Mouse (Mus musculus) frontal cortex, postnatal 10 days (tissue): ENCODE measurements around the gene Myh14.
A peak's percentile ranks its signal among the peaks of the same experiment; 100 is the strongest.

Experiments
- DNase-seq, 2 experiments: peaks; one replicate each; pipeline ENCODE4 v3.0.0; 2022; ENCODE audit warnings: low spot score in 2 of 2, mixed read lengths in 1 of 2

Myh14 gene

DNA sequence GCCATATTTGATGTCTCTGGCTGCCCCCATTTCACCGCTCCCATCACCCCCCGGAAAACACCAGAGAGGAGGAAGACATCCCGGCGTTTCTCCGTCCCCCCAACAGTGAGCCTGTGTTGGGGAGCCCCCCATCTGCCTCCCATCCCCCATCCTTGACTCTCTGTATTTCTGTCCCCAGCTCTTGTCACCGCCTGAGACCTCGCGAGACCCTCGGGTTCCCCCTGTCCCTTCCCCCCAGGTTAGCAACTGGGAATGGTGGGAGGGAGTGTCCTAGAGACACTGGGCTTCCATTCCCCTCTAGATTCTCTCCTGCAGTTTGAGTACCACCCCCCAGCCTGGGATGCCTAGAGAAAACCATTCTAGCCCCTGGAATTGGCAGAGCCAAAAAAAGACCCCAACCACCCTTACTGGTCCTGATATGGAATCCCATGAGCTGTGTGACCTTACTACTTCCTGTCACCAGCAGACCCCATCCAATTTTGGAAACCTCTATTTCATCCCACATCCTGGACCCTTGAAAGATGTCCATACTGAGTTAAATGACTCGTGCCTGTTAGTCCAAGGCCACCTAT, 69.9 kb downstream of the Myh14 start:
- DNase-seq, result no peak

DNA sequence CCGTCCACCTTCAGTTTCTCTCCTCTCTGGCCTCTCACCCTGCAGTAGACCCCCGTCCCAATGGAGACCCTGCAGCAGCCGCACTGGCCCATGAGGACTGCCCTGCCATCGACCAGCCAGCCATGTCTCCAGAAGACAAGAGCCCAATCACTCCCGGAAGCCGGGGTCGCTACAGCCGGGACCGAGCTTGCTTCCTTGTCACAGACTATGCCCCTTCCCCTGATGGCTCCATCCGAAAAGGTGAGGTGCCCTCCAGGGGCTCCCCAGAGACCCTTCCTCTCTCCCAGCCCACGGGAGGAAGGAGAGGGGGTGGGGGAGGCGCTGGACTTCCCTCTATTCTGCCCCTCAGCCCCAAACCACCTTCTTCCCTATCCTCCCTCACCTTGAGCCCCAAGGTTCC, 72.3 kb downstream of the Myh14 start:
- DNase-seq, result no peak

DNA sequence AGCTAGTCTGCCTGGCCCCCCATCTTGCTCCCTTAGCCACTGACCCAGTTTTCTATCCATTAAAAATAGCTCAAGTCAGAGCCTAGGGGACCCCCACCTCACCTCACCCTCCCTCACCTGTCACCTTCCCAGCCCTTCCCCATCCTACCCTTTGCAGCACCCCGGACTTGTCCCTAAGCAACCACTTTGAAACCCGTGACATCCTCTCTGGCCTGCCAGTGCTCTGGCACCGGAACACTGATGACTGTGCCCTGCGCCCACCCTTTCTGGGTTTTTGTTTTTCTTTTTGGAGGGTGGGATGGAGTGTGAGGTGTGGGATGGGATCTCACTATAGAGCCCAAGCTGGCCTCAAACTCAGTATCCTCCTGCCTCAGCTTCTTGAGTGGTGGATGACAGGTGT, 73.0 kb downstream of the Myh14 start:
- DNase-seq, result no peak

DNA sequence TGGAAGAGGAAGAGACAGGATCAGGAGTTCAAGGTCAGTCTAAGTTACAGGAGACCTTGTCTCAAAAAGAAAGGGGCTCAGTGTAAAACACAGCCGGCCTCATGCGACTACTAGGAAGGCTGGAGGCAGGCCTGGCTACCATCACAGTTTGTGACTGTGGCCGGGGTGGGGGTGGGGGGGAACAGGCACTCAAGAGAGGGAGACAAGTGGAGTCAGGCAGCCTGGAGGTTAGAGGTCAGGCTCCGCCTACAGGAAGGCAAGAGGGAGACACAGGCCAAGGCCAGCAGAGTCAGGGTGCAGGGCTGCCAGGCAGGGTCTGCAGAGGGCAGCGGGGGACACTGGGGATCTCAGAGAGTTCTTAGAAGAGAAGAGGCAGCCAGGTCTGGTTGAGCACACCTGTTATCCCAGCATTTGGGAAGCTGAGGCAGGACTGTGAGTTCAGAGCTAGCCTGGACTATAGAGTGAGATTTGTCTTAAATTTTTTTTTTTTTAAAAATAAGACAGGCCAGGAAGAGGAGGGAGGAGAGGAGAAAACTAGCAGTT, 73.6 kb downstream of the Myh14 start:
- no peak for DNase-seq

DNA sequence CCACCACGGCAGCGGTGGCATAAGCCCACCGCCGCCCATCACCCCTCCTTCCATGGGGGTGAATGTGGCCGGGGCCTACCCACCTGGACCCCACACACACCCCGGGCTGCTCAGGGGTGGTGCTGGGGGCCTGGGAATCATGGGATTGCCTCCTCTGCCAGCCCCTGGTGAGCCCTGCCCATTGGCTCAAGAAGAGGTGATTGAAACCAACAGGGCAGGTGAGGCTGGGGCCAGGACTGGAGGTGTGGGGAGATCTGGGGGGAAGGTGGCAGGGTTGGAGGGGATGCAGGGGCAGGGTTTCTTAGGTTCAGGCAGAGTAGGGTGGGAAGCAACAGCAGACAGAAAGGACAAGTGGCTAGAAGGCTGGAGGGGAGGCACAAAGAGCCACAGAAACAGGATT, 74.6 kb downstream of the Myh14 start:
- no peak for DNase-seq

DNA sequence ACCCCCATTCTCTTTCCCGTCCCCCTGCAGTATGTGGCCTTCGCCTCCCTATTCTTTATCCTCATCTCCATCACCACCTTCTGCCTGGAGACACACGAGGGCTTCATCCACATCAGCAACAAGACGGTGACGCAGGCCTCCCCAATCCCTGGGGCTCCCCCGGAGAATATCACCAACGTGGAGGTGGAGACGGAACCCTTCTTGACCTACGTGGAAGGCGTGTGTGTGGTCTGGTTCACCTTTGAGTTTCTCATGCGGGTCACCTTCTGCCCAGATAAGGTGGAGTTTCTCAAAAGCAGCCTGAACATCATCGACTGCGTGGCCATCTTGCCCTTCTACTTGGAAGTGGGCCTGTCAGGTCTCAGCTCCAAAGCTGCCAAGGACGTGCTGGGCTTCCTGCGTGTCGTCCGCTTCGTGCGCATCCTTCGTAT, 75.5 kb downstream of the Myh14 start:
- no peak for DNase-seq

DNA sequence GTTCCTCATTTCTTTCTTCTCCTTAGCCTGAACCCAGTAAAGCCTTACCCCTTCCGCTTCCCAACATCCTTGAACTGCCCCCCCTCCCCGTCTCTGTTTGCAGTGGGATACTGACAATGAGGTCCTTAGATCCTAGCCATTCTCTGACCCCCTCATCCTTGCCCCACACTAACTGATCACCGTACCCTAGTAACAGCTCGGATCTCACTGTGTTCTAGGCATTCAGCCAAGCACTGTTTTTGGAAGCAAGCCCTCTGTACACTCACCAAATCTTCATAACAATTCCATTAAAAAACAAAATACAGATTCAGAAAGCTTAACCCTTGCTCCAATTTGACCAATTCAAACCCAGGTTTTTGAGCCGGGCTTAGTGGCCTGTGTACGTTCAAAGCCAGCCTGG, 76.4 kb downstream of the Myh14 start:
- DNase-seq, result no peak

DNA sequence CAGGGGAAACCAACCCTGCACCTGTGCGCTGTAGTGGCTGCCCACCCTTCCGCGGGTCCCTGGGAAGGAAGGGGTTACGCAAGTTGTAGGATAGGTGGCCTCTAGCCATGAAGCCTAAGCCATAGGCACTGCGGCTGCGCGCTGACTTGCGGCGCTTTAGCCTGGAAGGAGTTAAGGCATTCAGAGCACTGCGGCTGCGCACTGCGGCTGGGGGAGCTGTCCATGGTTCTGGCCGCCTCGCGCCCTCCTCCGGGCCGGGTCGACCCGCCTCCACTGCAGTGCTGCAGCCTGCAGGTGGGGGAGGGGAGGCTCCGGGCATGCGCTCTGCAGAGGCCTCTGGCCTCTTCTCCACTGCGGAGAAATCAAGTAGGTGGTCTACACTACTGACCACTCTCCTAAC, 76.9 kb downstream of the Myh14 start:
- peak; percentile 83 to 89 for DNase-seq

DNA sequence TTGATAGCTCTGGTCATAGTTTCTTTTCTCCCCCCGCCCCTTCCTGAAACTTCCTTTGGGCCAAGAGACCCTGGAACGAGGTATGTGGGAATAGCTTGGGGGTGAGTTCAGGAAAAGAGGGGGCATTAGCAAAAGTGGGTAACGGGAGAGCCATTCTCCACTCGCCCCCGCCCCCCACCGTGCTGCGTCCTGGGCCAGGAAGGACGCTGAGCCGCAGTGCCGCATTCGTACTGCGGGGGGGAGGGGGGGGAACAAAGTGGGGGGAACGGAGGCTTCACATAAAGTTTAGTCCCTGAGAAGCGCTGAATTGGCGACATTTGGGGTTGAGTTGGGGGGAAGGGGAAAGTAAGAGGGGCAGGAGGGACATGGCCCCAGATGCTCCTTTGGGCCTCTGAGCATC, 77.6 kb downstream of the Myh14 start:
- no peak for DNase-seq

DNA sequence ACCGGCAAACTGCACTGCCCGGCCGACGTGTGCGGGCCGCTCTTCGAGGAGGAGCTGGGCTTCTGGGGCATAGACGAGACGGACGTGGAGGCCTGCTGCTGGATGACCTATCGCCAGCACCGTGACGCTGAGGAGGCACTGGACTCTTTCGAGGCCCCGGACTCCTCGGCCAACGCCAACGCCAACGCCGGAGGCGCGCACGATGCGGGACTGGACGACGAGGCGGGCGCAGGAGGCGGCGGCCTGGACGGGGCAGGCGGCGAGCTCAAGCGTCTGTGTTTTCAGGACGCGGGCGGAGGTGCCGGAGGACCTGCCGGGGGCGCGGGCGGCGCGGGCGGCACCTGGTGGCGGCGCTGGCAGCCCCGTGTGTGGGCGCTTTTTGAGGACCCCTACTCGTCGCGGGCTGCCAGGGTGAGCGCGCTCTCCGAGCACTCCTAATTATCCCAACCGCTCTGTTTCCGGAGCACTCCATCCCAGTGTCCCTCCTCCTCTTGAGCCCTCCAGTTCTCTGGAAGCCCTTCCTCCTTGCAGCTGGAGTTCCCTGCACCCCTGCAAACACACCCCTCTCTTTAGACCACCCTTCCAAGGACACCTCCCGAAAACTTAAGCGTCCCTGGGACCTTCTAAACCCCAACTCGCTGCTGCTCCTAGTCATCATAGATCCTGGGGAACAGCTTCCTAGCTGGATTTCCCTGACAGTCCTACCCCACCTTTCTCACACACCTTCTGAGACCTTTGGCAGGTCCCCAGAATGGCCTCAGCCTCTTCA, 79.1 kb downstream of the Myh14 start:
- peak in 1 of 2 experiments; percentile 48 for DNase-seq

DNA sequence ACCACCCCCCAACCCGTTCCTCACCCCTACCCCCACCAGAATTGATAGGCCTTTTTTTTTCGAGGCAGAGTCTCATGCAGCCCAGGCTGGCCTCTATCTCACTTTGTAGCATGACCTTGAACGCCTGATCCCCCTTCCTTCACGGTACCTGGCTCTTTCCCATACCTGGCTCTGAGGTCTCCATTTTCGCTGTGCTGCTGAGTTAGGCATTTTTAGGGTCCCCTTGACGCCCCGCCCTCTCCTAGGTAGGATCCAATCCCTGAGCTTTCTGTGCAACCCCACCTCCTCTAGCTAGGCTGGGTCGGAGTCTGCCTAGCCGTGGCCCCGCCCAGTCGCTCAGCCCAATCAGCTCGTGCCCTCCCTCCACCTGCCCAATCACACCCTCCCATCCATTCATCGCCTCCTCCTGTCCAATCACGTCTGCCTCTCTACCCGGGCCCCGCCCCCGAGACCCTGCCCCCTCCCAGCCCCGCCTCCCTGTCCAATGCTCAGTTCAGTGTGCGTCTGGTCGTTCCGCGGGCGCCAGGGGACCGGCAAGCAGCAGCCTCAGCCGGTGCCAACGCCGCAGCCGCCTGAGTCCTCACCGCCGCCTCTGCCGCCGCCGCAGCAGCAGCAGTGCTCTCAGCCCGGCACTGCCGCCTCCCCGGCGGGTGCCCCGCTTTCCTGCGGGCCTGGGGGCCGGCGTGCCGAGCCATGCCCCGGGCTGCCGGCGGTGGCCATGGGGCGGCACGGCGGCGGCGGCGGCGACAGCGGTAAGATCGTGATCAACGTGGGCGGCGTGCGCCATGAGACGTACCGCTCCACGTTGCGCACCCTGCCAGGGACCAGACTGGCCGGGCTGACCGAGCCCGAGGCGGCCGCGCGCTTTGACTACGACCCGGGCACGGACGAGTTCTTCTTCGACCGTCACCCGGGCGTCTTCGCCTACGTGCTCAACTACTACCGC, 80.0 kb downstream of the Myh14 start, which contains the start of gene Kcnc3:
Kcnc3 (plus strand) TSS at position 263 of the 946 bp plus-strand sequence.
- peak; percentile 93 to 95 for DNase-seq

DNA sequence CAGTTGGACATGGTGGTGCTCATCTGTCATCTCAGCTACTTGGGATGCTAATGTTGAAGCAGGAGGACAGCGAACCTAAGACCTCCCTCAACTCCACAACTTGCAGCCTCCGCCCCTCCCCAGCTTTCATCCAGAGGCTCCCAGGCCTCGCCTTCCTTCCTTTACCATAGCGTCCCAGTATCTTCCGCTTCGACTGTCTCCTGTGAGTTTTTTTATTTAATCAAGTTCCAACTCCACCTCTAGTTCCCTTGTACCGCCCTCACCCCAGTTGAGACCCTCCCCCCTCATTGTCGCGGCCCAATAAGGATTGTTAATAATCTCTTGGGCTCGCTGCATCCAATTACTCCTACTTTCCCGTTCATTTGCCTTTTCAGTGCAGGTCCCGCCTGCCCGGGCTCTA, 80.7 kb downstream of the Myh14 start:
- no peak for DNase-seq

DNA sequence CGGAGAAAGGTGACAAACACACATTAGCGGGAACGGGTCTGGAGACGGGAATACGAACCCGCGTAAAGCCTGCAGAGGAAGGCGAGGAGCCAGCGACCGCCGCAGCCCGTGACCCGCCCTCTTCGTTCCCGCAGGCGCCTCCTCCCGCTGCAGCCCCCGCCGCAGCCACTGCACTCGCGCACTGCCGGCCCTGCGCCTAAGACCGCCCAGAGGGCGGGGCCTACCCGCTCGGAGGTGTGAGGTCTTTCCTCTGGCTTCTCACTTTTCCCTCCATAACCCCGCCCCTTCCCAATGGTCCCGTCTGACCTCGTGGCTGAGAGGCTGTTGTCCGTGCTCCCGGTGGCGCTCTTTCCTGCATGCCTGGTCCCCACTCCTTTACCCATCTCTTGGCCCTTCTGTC, 81.5 kb downstream of the Myh14 start:
- peak in 1 of 2 experiments; percentile 73 for DNase-seq

DNA sequence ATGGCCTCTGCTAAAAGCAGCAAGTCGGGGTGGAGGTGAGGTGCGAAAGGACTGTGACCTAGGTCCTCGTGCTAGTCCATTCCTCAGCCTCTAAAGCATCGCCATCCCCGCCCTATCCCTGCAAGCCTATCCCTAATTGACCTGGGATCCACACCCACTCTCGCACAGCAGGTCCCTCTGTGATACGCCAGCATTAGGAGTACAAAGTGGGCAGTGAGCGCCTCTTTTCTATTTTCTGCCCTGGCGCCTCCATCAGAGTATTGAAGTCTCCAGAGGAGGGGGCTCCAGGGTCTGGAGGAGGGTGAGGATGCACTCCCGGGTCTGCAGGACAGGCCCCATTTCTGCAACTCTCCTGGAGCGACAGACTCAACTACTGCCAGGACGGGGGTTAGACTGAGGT, 82.3 kb downstream of the Myh14 start:
- DNase-seq, result no peak

DNA sequence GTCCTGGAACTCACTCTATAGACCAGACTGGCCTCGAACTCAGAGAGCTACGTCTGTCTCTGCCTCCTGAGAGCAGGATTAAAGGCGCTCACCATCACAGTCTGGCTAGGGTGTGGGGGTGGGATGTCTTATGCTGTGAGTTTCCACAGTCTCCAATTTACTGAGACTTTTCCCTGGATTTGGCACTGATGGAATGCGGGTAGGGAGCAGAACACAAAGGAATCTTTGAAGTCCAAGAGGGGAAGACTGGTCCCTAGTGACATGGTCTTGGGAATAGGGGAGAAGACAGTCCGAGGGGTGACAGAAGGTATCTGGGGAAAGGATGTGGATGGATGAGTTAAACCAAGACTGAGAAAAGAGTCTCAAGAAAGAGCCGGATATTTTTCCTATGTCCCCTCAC, 83.0 kb downstream of the Myh14 start:
- DNase-seq, result no peak

DNA sequence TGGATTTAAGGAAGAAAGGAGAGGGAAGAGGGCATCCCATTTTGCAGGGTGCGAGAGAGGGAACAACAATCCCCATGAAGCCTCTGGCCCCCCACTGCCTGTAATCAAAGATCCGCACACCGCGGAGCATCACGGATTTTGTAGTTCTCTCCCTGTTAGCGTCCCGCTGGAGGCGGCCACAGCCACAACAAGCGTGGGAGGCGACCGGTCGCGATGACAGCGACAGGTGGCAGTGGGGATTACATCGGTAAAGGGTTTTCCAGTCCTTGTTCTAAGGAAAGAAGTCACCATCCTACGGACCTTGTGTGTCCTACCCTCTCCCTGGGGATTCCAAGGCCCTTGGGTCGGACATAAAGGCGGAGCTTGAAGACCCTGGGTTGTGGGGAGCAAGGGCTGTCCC, 83.7 kb downstream of the Myh14 start:
- DNase-seq, result peak in 1 of 2 experiments; percentile 80

DNA sequence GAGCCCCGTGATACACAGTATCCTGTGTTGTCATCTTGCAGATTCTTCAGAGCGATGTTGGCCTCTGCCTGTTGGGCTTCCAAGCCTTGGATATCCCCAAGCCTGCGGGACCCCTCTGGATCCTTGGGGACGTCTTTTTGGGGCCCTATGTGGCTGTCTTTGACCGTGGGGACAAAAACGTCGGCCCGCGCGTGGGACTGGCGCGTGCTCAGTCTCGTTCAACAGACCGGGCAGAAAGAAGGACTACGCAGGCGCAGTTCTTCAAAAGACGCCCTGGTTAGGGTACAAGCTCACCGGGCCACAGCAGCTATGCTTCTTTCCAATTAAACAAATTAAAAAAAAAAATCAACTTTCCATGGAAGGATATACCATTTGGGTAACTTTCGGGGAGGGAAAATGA, 84.1 kb downstream of the Myh14 start:
- peak in 1 of 2 experiments; percentile 67 for DNase-seq

DNA sequence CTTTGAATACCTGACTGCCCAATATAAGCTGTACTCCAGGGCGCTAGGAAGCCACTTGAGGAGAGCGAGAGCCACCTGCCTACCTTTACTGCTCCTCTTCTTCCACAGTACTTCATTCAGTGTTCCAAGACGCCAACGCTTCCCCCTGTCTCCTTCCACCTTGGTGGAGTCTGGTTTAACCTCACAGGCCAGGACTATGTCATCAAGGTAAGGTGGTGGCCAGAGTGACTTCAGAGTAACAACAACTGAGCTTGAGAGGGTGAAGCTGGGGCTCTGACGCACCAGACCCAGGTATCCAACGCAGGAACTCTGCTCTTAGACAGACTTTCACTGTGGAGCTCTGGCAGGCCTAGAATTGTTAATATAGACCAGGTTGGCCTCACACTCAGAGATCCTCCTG, 85.0 kb downstream of the Myh14 start:
- no peak for DNase-seq

DNA sequence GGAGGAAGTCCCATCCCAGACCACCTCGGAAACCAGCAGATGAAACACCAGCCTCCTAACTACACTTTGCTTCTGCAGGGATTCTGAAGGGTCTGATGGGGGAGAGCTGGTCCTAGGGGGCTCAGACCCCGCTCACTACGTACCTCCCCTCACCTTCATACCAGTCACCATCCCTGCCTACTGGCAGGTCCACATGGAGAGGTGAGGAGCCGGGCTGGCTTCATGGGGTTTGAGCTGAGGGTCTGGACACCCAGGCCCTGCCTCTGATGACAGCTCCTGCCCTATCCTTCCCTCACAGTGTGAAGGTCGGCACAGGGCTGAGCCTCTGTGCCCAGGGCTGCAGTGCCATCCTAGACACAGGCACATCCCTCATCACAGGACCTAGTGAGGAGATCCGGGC, 85.7 kb downstream of the Myh14 start:
- no peak for DNase-seq

DNA sequence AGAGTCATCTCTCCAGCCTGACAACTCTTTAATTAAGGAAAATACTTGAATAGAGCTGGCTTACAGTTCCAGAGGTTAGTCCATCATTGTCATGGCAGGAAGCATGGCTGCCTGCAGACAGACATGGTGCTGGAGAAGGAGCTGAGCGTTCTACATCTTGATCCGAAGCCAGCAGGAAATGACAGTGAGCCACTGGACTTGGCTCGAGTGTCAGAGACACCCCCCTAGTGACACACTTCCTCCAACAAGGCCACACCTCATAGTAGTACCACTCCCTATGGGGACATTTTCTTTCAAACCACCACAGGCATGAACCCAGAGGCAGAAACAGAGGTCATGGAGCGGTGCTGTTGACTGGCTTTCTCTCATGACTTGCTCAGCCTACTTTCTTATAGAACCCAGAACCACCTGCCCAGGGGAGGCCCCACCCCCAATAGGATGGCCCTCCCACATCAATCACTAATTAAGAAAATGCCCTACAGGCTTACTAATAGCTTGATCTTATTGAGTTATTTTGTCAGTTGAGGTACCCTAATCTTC, 86.3 kb downstream of the Myh14 start:
- DNase-seq, result no peak

DNA sequence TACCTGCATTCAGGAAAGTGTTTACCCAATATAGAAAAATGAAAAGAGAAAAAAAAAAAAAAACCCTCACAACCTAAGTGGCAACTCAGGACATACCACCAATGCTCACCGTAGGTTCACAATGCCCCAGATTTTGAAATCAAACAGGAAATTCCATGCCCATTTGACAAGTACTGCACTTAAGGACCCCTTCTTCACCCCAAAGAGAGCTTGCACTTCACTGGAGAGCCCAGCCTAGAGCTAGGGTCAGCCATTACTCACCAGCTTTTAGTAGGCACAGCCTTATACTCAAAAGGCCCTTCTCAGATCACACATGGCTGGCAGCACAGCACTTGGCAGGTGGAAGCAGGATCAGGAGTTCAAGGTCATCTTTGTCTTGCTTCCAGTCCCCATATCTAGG, 87.5 kb downstream of the Myh14 start:
- no peak for DNase-seq

DNA sequence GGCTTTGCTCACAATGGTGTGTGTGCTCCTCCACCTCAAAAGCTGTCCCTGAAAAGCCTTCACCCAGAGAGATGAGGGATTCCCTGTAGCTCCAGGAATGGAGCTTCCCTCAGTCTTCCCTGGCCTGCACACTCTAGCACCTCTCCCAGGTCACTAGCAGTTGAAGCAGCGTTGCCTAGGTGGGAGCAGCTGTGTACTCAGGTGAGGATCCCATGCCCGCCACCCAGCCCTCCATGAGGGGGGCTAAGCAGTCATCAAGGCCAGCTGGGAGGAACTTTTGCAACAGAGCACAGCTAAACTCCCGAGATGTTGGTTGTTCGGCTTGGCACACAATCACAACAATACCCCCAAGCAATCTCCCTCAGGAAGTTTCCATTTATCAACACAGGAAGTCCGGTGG, 87.9 kb downstream of the Myh14 start:
- no peak for DNase-seq
